Mouse (Mus musculus): Measurements from ENCODE around the gene Lag3.

DNA sequence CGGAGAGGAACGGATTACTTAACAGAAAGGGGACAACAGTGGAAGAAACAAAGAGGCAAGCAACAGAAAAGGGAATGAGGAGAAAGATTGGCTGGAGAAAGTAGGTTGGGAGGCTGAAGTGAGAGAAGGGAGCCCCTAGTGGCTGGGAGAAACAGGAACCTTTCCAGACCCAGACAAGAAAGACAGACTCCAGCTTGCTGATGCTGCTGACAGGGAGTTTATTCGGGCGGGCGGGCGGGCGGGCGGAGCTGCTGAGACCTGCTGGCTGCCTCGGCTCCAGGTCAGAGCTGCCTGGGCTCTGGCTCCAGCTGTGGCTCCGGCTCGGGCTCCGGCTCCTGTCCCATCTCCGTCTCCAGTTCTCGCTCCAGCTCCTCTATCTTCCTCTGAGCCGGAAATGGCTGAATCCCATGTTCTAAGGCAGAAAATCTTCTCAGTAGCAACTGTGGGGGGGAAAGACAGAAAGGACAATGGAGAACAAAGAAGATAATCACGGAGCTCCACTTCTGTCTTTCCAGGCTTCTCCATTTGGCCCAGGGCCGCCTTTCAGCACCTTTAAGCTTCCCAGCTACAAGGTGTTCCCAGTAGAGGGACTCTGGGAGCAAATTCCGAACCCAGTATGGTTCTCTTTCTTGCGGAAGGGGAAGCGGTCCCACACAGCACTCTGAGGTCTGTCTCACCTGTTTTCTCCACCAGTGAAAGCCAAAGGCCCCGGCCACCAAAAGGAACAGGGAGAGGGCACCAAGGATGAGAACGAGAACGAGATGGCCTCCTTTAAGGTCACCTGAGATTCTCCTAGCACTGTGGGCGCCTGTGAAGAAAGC is 7.1 kb downstream of the Lag3 start:
- TF ChIP-seq CTCF (IDR thresholded peaks at IDR 0.05; ENCODE audit: low read depth) (peak; percentile 78), EP300 (optimal IDR thresholded peaks at IDR 0.05) (no peak)
